Mouse (Mus musculus): ENCODE data around the gene Prkcz.

DNA sequence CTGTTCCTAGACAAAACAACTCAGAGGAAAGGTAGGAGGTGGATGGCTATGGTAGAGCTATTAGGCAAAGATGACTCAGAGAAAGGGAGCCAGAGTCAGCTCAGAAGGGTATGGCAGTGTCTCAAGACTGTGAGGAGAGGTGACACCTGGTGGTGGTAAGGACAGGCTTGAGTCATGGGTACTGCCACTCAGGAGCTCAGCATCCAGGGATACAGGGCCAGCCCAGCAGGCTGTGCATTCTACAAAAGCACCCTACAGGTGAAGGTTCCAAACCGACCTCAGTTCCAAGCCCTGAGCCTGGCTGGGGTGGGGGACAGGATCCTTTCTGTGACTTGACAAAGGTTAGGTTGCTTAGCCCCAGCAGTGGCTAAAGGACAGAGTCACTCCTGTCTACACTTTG is 72.6 kb downstream of the Prkcz start:
- TF ChIP-seq CTCF (IDR thresholded peaks at IDR 0.05; ENCODE audit: low read depth, low read length) (no peak), EP300 (IDR thresholded peaks at IDR 0.05; ENCODE audit: insufficient read depth, low read depth, low read length) (no peak), POLR2A (IDR thresholded peaks at IDR 0.05; ENCODE audit: insufficient read depth, low read length) (no peak)
